Mouse (Mus musculus) limb, embryonic 14.5 days (tissue): ENCODE measurements around the gene Gm2115. TPM values are rescaled to one million over a fixed set of nuclear protein-coding genes. Genes with fewer than 3 reads are reported as not detected.

Experiments
- ATAC-seq: fragments of 200-750 bp; cut with Nextera tagmentation; 2 replicates; pipeline ENCODE4 v1.8.0; 2017; ENCODE audit warnings: low read depth, moderate number of reproducible peaks, moderate TSS enrichment; ENCODE audit not compliant: low FRiP score
- DNase-seq: peaks from one replicate; pipeline ENCODE4 v3.0.0-alpha.2; 2015; ENCODE audit warnings: low spot score
- H3K27ac ChIP-seq: fragments of 300-500 bp; sonication (generic); replicated peaks from 2 replicates; pipeline ENCODE4 v1.5.1; 2014; ENCODE audit warnings: low read depth, mild to moderate bottlenecking, low read length, moderate library complexity, mixed read lengths
- H3K27me3 ChIP-seq: fragments of 300-500 bp; sonication (generic); 2 replicates; pipeline ENCODE4 v1.6.1; 2014; ENCODE audit warnings: low read length, mixed read lengths; ENCODE audit not compliant: control insufficient read depth, insufficient read depth
- H3K36me3 ChIP-seq: fragments of 300-500 bp; sonication (generic); 2 replicates; pipeline ENCODE4 v1.6.1; 2014; ENCODE audit warnings: mild to moderate bottlenecking, low read length, moderate library complexity, mixed read lengths; ENCODE audit not compliant: control insufficient read depth, insufficient read depth
- H3K4me1 ChIP-seq: fragments of 300-500 bp; sonication (generic); 2 replicates; pipeline ENCODE4 v1.6.1; 2014; ENCODE audit warnings: antibody characterized with exemption, low read length, mixed read lengths; ENCODE audit not compliant: control insufficient read depth, insufficient read depth
- H3K4me2 ChIP-seq: fragments of 300-500 bp; sonication (generic); replicated peaks from 2 replicates; pipeline ENCODE4 v1.6.1; 2014; ENCODE audit warnings: low read depth, mild to moderate bottlenecking, low read length, moderate library complexity; ENCODE audit not compliant: severe bottlenecking
- H3K4me3 ChIP-seq: fragments of 300-500 bp; sonication (generic); replicated peaks from 2 replicates; pipeline ENCODE4 v1.5.1; 2014; ENCODE audit warnings: low read length
- H3K9ac ChIP-seq: fragments of 300-500 bp; sonication (generic); 2 replicates; pipeline ENCODE4 v1.6.1; 2014; ENCODE audit warnings: mild to moderate bottlenecking, low read depth, low read length, moderate library complexity; ENCODE audit not compliant: severe bottlenecking
- H3K9me3 ChIP-seq: fragments of 300-500 bp; sonication (generic); 2 replicates; pipeline ENCODE4 v1.6.1; 2016; ENCODE audit warnings: low read length; ENCODE audit not compliant: control insufficient read depth
- POLR2A ChIP-seq: fragments of 200-500 bp; IDR thresholded peaks from 2 replicates; pipeline ENCODE4 v1.8.0; 2012; ENCODE audit warnings: inconsistent platforms, mild to moderate bottlenecking, moderate library complexity, borderline replicate concordance; ENCODE audit not compliant: insufficient read depth, insufficient read length; ENCODE audit errors: extremely low read depth
- WGBS: fragments of 180-500 bp; shearing (Covaris S2); extraction: QIAGEN DNeasy Blood & Tissue Kit; methylation state at CpG from one replicate; pipeline ENCODE4 v1.1.7; 2014; 5-methylcytosine and 5-hydroxymethylcytosine counted together
- polyA plus RNA-seq, 2 experiments: library from polyadenylated mRNA; depleted of rRNA in 1 of 2; stranded (reverse) in 1 of 2; unstranded in 1 of 2; fragments of >200 nt; fragmentation: Nextera tagmentation in 1 of 2; extraction: Ambion mirVana in 1 of 2; gene quantifications; 2 replicates each; pipeline versions ENCODE4 v1.2.1 to v1.2.3; 2012 to 2014

The Gm2115 gene
- polyA plus RNA-seq (2012; rRNA removed) (0.97 and 1.4 TPM in 2 replicates), polyA plus RNA-seq (2014; fragmentation: Nextera tagmentation; extraction: Ambion mirVana) (0.99 and 1.6 TPM in 2 replicates)

DNA sequence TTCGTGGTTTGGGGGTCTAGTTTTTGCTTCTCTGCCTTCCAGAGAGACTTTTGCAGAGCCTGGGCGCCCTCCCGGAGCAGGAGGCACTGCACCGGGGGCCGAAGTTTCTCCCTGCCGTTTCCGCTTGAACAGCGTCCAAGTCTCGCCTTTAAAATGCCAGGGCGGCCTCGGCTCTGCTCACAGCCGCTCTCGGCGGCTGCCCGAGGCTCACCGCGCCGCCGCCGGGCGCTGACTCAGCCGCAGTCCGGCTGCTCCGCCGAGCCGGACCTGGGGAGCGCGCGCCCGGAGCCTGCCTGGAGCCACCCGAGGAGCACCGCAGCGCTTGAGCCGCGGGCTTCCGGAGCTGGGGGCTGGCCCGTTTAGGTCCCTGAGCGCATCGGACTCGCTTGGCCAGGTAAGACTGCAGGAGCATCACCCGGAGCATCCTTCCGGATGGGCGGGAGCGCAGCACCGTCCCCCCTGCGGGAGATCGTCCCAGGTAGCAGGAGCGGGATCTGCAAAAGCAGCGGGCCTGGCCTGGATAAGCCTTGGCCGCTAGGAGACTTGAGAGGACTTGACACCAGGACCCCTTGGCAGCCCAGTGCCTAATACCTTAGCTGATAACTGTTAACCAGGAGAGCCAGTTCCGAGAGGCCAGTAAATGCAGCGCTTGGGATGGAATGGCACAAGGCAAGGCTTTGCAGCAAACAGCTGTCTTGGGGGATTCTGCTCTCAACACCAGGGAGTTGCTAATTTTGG, at the start of gene Gm2115:
TSS of gene Gm2115 (plus strand) at position 159 of the 738 bp plus-strand sequence.
- H3K4me1 ChIP-seq: peaks cover 5% of the 10 kb centered on the region; the same call in 1 of the 2 replicates
- peak within 1 kb of the TSS; percentile 67 for H3K9ac ChIP-seq
- peak within 1 kb of the TSS; percentile 50 for H3K4me3 ChIP-seq
- DNase-seq: no peak
- H3K4me2 ChIP-seq: peak within 1 kb of the TSS; percentile 78
- peak; percentile 67; the same call in 1 of the 2 replicates for ATAC-seq
- 2% methylated on average over 52 of the region's 52 CpGs for WGBS
- H3K27me3 ChIP-seq: peaks cover 13% of the 10 kb centered on the region
- no peak within 1 kb of the TSS for H3K27ac ChIP-seq
- no peaks in the 10 kb centered on the region for H3K36me3 ChIP-seq
- no peaks in the 10 kb centered on the region for H3K9me3 ChIP-seq
- 0 out of 2 replicates have a peak, but pooled peaks have one; percentile 41 for TF ChIP-seq POLR2A

DNA sequence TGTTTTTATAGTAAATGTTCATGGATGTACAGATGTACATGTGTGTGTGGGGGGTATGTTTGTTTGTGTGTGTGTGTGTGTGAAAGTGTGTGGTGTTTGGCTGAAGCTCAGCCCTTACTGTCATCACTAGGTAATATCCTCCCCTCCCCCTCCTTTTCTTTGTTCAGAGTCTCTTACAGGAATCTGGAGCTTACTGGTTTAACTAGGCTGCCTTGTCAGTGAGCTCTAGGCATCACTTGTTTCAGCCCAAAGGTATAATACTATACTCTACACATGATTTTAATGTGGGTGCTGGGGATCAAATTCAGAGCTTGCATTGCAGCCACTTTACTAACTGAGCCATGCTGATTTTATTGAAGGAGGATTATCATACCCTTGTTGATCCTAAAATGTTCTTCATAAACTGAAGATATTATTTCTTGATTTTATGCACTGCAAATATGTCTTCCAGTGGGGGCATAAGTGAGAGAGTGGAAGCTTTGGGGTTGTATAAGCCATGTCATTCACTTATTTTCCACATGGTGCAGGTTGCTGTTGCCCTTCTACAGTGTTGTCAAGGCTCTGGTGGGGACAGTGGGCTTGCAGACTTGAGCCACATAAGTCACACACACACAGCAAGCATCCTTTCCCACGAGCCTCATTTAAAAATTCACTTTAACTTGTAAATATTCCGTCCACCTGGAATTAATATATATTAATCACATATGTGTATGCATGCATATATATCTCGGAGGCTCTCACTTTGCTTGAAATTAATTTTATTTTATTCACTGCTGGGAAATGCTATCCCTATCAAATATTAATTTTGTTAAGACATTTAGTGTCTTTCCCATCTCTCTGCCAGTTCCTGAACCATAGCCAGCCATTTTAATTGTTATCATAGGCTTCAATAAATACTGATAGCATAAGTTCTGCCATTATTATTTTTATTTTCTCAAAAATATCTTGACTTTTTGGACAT, 45.0 kb upstream of the Gm2115 start:
- no peaks in the 10 kb centered on the region for H3K9me3 ChIP-seq
- H3K4me2 ChIP-seq: no peak overlapping the region
- no peaks in the 10 kb centered on the region for H3K36me3 ChIP-seq
- H3K27me3 ChIP-seq: no peaks in the 10 kb centered on the region
- TF ChIP-seq POLR2A: no peak
- DNase-seq: peak; percentile 4
- no peak overlapping the region for H3K4me3 ChIP-seq
- H3K4me1 ChIP-seq: no peaks in the 10 kb centered on the region
- ATAC-seq: peak; percentile 65; the same call in 1 of the 2 replicates
- 45% methylated on average over 3 of the region's 3 CpGs for WGBS
- H3K27ac ChIP-seq: no peak overlapping the region
- H3K9ac ChIP-seq: no peak overlapping the region

DNA sequence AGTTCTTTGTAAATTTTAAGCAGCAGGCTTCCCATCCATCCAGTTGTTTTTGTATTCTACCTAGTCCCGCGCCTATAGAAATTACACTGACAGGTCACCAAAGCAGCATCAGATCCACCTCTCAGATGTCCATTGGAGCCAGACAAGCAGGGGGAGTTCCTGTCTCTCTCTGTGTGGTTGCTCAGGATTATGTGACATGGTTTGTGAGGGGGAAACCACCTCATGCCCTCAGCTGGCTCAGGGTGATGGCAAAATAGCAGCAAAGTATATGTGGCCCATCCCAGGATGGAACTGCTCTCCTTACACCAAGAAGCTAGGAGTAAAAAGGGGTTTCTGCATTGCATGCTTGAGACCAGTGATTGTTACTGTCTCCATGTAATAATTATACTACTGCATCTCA, 42.3 kb upstream of the Gm2115 start:
- TF ChIP-seq POLR2A: no peak
- Histone ChIP-seq H3K36me3 (no peaks in the 10 kb centered on the region), H3K9me3 (no peaks in the 10 kb centered on the region), H3K4me2 (no peak overlapping the region), H3K4me1 (no peaks in the 10 kb centered on the region), H3K4me3 (no peak overlapping the region), H3K27me3 (no peaks in the 10 kb centered on the region), H3K9ac (no peak overlapping the region), H3K27ac (no peak overlapping the region)
- ATAC-seq (no peak), DNase-seq (no peak)
- WGBS: 89% methylated on average over 2 of the region's 2 CpGs

DNA sequence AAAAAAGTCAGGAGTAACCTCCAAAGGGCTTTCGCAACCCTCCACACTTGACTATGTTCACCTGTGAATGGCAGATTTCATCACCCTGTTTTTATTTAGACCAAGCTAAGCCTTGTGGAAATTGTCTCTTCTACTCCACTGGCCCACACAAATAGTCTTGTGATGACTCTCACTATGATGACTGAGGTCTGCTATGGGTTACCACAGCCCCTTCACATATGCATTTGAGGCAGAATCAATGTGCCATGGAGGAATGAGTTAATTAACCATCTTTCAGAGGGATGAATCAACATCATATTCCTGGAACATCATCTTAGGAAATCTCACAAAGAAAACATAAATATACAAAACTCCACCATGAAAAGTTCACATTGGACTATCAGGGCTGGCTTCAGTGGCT, 25.6 kb upstream of the Gm2115 start:
- no peak overlapping the region for H3K9ac ChIP-seq
- no peak overlapping the region for H3K4me2 ChIP-seq
- no peak overlapping the region for H3K4me3 ChIP-seq
- DNase-seq: no peak
- no peaks in the 10 kb centered on the region for H3K36me3 ChIP-seq
- ATAC-seq: no peak
- TF ChIP-seq POLR2A: no peak
- H3K27ac ChIP-seq: no peak overlapping the region
- H3K4me1 ChIP-seq: no peaks in the 10 kb centered on the region
- H3K9me3 ChIP-seq: no peaks in the 10 kb centered on the region
- H3K27me3 ChIP-seq: no peaks in the 10 kb centered on the region
- 100% methylated on average over 1 of the region's 1 CpGs for WGBS

DNA sequence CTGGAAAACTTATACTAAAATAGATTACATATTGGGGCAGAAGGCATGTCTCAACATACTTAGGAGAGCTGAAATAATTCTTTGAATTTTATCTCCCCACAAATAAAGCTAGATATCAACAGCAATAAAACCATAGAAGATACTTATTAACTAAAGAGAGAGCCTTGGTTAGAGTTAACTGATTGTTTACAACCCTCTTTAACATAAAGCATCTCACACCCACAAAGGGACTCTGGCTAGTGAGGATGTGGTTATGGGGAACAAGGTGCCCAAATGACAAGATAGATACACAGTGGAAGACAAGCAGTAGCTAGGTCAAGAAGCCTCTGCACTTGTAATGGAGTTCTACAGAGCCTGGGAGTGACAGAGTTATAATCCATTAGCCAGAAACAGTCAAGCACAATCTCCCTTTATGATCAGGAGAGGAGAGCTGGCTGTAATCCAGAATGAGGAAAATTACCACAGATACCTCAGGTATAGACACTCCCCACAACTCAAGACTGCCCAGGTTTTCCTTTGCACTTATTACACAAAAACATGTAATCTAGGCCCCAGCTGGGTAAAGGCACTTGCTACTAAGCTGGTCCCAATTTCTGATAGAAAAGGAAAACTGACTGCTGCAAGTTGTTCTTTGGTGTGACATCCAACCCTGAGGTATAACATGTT, 10.1 kb upstream of the Gm2115 start:
- H3K27me3 ChIP-seq: no peaks in the 10 kb centered on the region
- H3K36me3 ChIP-seq: no peaks in the 10 kb centered on the region
- no peak overlapping the region for H3K9ac ChIP-seq
- no peak overlapping the region for H3K4me3 ChIP-seq
- no peaks in the 10 kb centered on the region for H3K9me3 ChIP-seq
- no peak for TF ChIP-seq POLR2A
- no peak overlapping the region for H3K4me2 ChIP-seq
- ATAC-seq: no peak
- H3K4me1 ChIP-seq: no peaks in the 10 kb centered on the region
- no peak for DNase-seq
- no peak overlapping the region for H3K27ac ChIP-seq
